Mouse (Mus musculus) lung, postnatal 10 days (tissue): Measurements from ENCODE around the gene Dcpp1.

Experiments used
- DNase-seq: peaks from one replicate; pipeline ENCODE4 v3.0.0; 2021

Dcpp1 gene

DNA sequence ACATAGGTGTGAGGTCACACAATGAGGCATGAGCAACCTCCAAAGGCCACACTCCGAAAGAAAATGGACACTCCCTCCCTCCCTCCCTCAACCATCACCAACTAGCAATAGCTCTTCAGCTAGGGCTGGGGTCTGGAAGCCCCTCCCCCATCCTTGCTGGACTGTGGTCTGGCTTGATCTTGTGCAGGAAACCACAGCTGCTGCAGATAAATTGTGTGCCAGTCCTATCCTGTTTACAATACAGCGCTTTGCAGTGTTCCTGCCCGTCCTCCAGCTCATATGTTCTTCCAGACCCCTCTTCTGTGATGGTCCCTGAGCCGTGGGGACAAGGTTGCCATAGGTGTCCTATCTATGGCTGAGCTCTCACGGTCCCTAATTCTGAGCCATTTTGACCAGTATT lies 50.5 kb downstream of the Dcpp1 start:
- peak; percentile 25 for DNase-seq
